ENCODE assay signal across 9 mouse cellular contexts in the genomic region with DNA sequence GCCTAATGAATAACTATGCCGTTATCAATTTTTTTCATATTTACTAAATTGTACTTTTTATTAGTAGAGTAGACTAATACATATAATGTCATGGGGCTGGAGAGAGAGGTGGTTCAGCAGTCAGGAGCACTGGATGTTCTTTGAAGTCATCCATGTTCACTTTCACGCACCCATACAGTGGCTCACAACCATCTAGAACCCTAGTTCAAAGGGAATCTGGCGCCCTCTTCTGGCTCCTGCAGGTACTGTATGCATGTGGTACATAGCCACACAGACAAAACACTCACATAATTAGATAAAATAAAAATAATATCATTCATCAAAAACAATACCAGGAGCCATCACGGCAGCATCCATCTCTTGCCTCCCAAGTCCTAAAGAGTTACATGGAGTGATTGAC. TPM values are rescaled to one million over a fixed set of nuclear protein-coding genes. Genes with fewer than 3 reads are reported as not detected.
DNase-seq lines count a peak whose midpoint lies in the region; ATAC-seq and TF ChIP-seq lines count a peak whose summit lies in the region.
"Had no signal": no experiment of that assay in that cellular context is flagged by ENCODE, and none has a peak within 500 bp of the region (broad histone marks: within the 10 kb centered on the region; RNA-seq: fewer than 3 reads in every experiment).

No protein-coding gene starts in this region.

- H3K27me3 ChIP-seq in hindbrain, postnatal 0 days (ENCODE audit: insufficient read depth, low read length), result no peaks in the 10 kb centered on the region
- no peaks in the 10 kb centered on the region for H3K27me3 ChIP-seq in hindbrain, embryonic 10.5 days (ENCODE audit: insufficient read depth, poor library complexity, severe bottlenecking)
- no peaks in the 10 kb centered on the region for H3K27me3 ChIP-seq in thymus, adult 2 months (ENCODE audit: control insufficient read depth, insufficient read depth, low read length)
- no peaks in the 10 kb centered on the region for H3K27me3 ChIP-seq in liver, embryonic 13.5 days

- no peak for DNase-seq in hindbrain, postnatal 0 days (ENCODE audit: low spot score)
- no peak for DNase-seq in hindbrain, embryonic 10.5 days (ENCODE audit: low spot score)
- DNase-seq in thymus, adult 2 months, result peak; percentile 35
- no peak for DNase-seq in thymus, adult 18-20 months
- DNase-seq in liver, embryonic 13.5 days, result peak; percentile 3
- DNase-seq in urinary bladder, postnatal 14 days (ENCODE audit: low spot score), result no peak
- DNase-seq in frontal cortex, postnatal 25 days (ENCODE audit: low spot score in 2 of 2), result no peak
- no peak for DNase-seq in right cerebral cortex, postnatal 10 days (ENCODE audit: low spot score in 2 of 2)
- DNase-seq: gastrocnemius, postnatal 10 days had no signal

- 80% methylated on average over 4 of the region's 4 CpGs for WGBS in hindbrain, postnatal 0 days
- WGBS in hindbrain, embryonic 10.5 days, result 75% methylated on average over 4 of the region's 4 CpGs
- WGBS in thymus, adult 2 months, result 77% methylated on average over 4 of the region's 4 CpGs
- WGBS in liver, embryonic 13.5 days (ENCODE audit: insufficient replicate concordance), result 56% methylated on average over 4 of the region's 4 CpGs

- no peak overlapping the region for H3K4me3 ChIP-seq in hindbrain, postnatal 0 days (ENCODE audit: low read length)
- no peak overlapping the region for H3K4me3 ChIP-seq in hindbrain, embryonic 10.5 days
- no peak overlapping the region for H3K4me3 ChIP-seq in thymus, adult 2 months (ENCODE audit: control insufficient read depth, insufficient read depth, low read length)
- no peak overlapping the region for H3K4me3 ChIP-seq in liver, embryonic 13.5 days (replicated peaks)

- no peak overlapping the region for H3K27ac ChIP-seq in hindbrain, postnatal 0 days
- H3K27ac ChIP-seq in hindbrain, embryonic 10.5 days, result no peak overlapping the region
- H3K27ac ChIP-seq in thymus, adult 2 months (ENCODE audit: control insufficient read depth, insufficient read depth, low read length), result no peak overlapping the region
- no peak overlapping the region for H3K27ac ChIP-seq in liver, embryonic 13.5 days

- no peak overlapping the region for H3K4me2 ChIP-seq in hindbrain, postnatal 0 days (ENCODE audit: low read depth, low read length)
- H3K4me2 ChIP-seq in liver, embryonic 13.5 days, result no peak overlapping the region

- TF ChIP-seq CTCF in hindbrain, postnatal 0 days (IDR thresholded peaks at IDR 0.05; ENCODE audit: low read depth), result peak; percentile 57
- TF ChIP-seq CTCF in thymus, adult 2 months (IDR thresholded peaks at IDR 0.05; ENCODE audit: borderline replicate concordance, control insufficient read depth, extremely low read depth, insufficient read depth, low read length, poor library complexity), result no peak

- TF ChIP-seq POLR2A in thymus, adult 2 months (IDR thresholded peaks at IDR 0.05; ENCODE audit: control insufficient read depth, extremely low read depth, insufficient read depth, low read length, poor library complexity), result no peak

- H3K36me3 ChIP-seq in hindbrain, postnatal 0 days (ENCODE audit: insufficient read depth, low read length), result no peaks in the 10 kb centered on the region
- no peaks in the 10 kb centered on the region for H3K36me3 ChIP-seq in hindbrain, embryonic 10.5 days
- no peaks in the 10 kb centered on the region for H3K36me3 ChIP-seq in thymus, adult 2 months (ENCODE audit: control insufficient read depth, insufficient read depth, low read length)
- H3K36me3 ChIP-seq in liver, embryonic 13.5 days, result no peaks in the 10 kb centered on the region

- H3K9me3 ChIP-seq in hindbrain, postnatal 0 days (ENCODE audit: low read length), result no peaks in the 10 kb centered on the region
- peaks cover 3% of the 10 kb centered on the region; the same call in 1 of the 2 replicates for H3K9me3 ChIP-seq in hindbrain, embryonic 10.5 days
- H3K9me3 ChIP-seq in liver, embryonic 13.5 days (replicated peaks), result no peaks in the 10 kb centered on the region

- no peak overlapping the region for H3K9ac ChIP-seq in hindbrain, postnatal 0 days (replicated peaks; ENCODE audit: low read length)
- H3K9ac ChIP-seq in liver, embryonic 13.5 days, result no peak overlapping the region

- no peak for ATAC-seq in hindbrain, postnatal 0 days
- no peak for ATAC-seq in liver, embryonic 13.5 days (ENCODE audit: low read depth)

- no peaks in the 10 kb centered on the region for H3K4me1 ChIP-seq in hindbrain, postnatal 0 days (ENCODE audit: insufficient read depth, low read length)
- H3K4me1 ChIP-seq in hindbrain, embryonic 10.5 days (replicated peaks), result no peaks in the 10 kb centered on the region
- H3K4me1 ChIP-seq in thymus, adult 2 months (replicated peaks; ENCODE audit: control insufficient read depth, insufficient read depth, low read length), result no peaks in the 10 kb centered on the region
- no peaks in the 10 kb centered on the region for H3K4me1 ChIP-seq in liver, embryonic 13.5 days (replicated peaks)

RNA-seq across cellular contexts. Expression of a gene that starts 36.0 kb away (rescaled TPM):
- total RNA-seq in hindbrain, postnatal 0 days (2014; rRNA removed), result 7.3 and 12.2 TPM in 2 replicates
- polyA plus RNA-seq in hindbrain, postnatal 0 days (2015; fragmentation: Nextera tagmentation; extraction: Ambion mirVana), result 8.2 and 8.3 TPM in 2 replicates
- polyA plus RNA-seq in hindbrain, embryonic 10.5 days (2016; fragmentation: Nextera tagmentation; extraction: Ambion mirVana), result 10.5 and 14.2 TPM in 2 replicates
- 5.3 and 7.1 TPM in 2 replicates for polyA plus RNA-seq in thymus, adult 2 months (2012; rRNA removed)
- polyA plus RNA-seq in liver, embryonic 13.5 days (2015; fragmentation: Nextera tagmentation; extraction: Ambion mirVana), result 7.1 and 7.4 TPM in 2 replicates

RNA-seq across cellular contexts. Expression of a gene that starts 54.3 kb away (rescaled TPM):
- total RNA-seq in hindbrain, postnatal 0 days (2014; rRNA removed), result 5.3 and 8.0 TPM in 2 replicates
- 10.0 and 12.0 TPM in 2 replicates for polyA plus RNA-seq in hindbrain, postnatal 0 days (2015; fragmentation: Nextera tagmentation; extraction: Ambion mirVana)
- 84.4 and 109 TPM in 2 replicates for polyA plus RNA-seq in hindbrain, embryonic 10.5 days (2016; fragmentation: Nextera tagmentation; extraction: Ambion mirVana)
- 17.6 and 23.8 TPM in 2 replicates for polyA plus RNA-seq in thymus, adult 2 months (2012; rRNA removed)
- polyA plus RNA-seq in liver, embryonic 13.5 days (2015; fragmentation: Nextera tagmentation; extraction: Ambion mirVana), result 88.6 and 107 TPM in 2 replicates

Comparison
In these comparisons a context has a peak if more than half of its experiments do, and no peak if none do; other contexts are left out.
1. DNase-seq: peak in thymus, adult 2 months (single experiment) and liver, embryonic 13.5 days (single experiment); none in hindbrain, postnatal 0 days (single experiment), hindbrain, embryonic 10.5 days (single experiment), thymus, adult 18-20 months (0 of 2), urinary bladder, postnatal 14 days (single experiment), frontal cortex, postnatal 25 days (0 of 2) and right cerebral cortex, postnatal 10 days (0 of 2).